Mouse (Mus musculus) ES-Bruce4 (cell line): ENCODE results near the gene Upf2. TPM values are rescaled to one million over a fixed set of nuclear protein-coding genes. Genes with fewer than 3 reads are reported as not detected.

Experiments used
- H3K27ac ChIP-seq: 2 replicates; pipeline ENCODE4 v1.5.1; 2012; ENCODE audit warnings: low read length, inconsistent platforms; ENCODE audit not compliant: insufficient read depth
- H3K27me3 ChIP-seq: 2 replicates; pipeline ENCODE4 v1.6.1; 2012; ENCODE audit warnings: mild to moderate bottlenecking, low read length, inconsistent platforms; ENCODE audit not compliant: control insufficient read depth, poor library complexity, insufficient read depth, severe bottlenecking
- H3K36me3 ChIP-seq: 2 replicates; pipeline ENCODE4 v1.6.1; 2012; ENCODE audit warnings: inconsistent platforms, mild to moderate bottlenecking, low read length, moderate library complexity; ENCODE audit not compliant: control insufficient read depth, poor library complexity, insufficient read depth, severe bottlenecking
- H3K4me1 ChIP-seq: one replicate; pipeline ENCODE4 v1.8.1; 2011; ENCODE audit warnings: low read length; ENCODE audit not compliant: control insufficient read depth, insufficient read depth
- H3K4me3 ChIP-seq: 2 replicates; pipeline ENCODE4 v1.5.1; 2011; ENCODE audit warnings: low read depth, mild to moderate bottlenecking, low read length
- H3K9ac ChIP-seq: 2 replicates; pipeline ENCODE4 v1.6.1; 2012; ENCODE audit warnings: low read depth, mild to moderate bottlenecking, inconsistent platforms; ENCODE audit not compliant: poor library complexity, severe bottlenecking
- H3K9me3 ChIP-seq: replicated peaks from 2 replicates; pipeline ENCODE4 v1.6.1; 2012; ENCODE audit warnings: mild to moderate bottlenecking, low read length, inconsistent platforms; ENCODE audit not compliant: control insufficient read depth, poor library complexity, insufficient read depth, severe bottlenecking
- CTCF ChIP-seq: IDR thresholded peaks from one replicate; pipeline ENCODE4 v1.8.1; 2011; ENCODE audit warnings: low read depth, low read length
- EP300 ChIP-seq: IDR thresholded peaks from 2 replicates; pipeline ENCODE4 v1.6.1; 2011; ENCODE audit warnings: low read depth, low read length; ENCODE audit not compliant: insufficient read depth
- POLR2A ChIP-seq: IDR thresholded peaks from one replicate; pipeline ENCODE4 v1.8.1; 2011; ENCODE audit warnings: low read length; ENCODE audit not compliant: insufficient read depth
- polyA plus RNA-seq: library from polyadenylated mRNA; stranded (reverse); fragments of >200 nt; gene quantifications from 2 replicates; pipeline ENCODE4 v1.2.4, GENCODE M21; 2011; ENCODE audit warnings: low read depth; ENCODE audit not compliant: missing spikeins, insufficient read depth, insufficient read length

Gene Upf2
- polyA plus RNA-seq, 1 experiment = 47.9 TPM

GRCm38 (mm10) chr2:5936550-5936949 lies 14.7 kb upstream of the Upf2 start:
- Histone ChIP-seq H3K36me3 (no peaks in the 10 kb centered on the region), H3K27me3 (no peaks in the 10 kb centered on the region), H3K4me3 (no peak overlapping the region), H3K9me3 (no peaks in the 10 kb centered on the region), H3K9ac (no peak overlapping the region), H3K4me1 (no peaks in the 10 kb centered on the region), H3K27ac (no peak overlapping the region)
- no peak for TF ChIP-seq CTCF
- TF ChIP-seq EP300 = no peak
- TF ChIP-seq POLR2A = no peak

- Histone ChIP-seq H3K4me3 (no peak overlapping the region), H3K27ac (no peak overlapping the region), H3K4me1 (no peaks in the 10 kb centered on the region), H3K36me3 (no peaks in the 10 kb centered on the region), H3K27me3 (no peaks in the 10 kb centered on the region), H3K9ac (no peak overlapping the region), H3K9me3 (no peaks in the 10 kb centered on the region)
- no peak for TF ChIP-seq POLR2A
- no peak for TF ChIP-seq CTCF
- TF ChIP-seq EP300 = no peak
Observed at GRCm38 (mm10) chr2:5939319-5939718, 11.9 kb upstream of the Upf2 start.

- Histone ChIP-seq H3K27ac (no peak overlapping the region), H3K4me1 (no peaks in the 10 kb centered on the region), H3K4me3 (no peak overlapping the region), H3K36me3 (no peaks in the 10 kb centered on the region), H3K27me3 (no peaks in the 10 kb centered on the region), H3K9me3 (no peaks in the 10 kb centered on the region), H3K9ac (no peak overlapping the region)
- no peak for TF ChIP-seq POLR2A
- no peak for TF ChIP-seq CTCF
- TF ChIP-seq EP300 = no peak
Observed at GRCm38 (mm10) chr2:5939911-5940310, 11.4 kb upstream of the Upf2 start.

GRCm38 (mm10) chr2:5940936-5941335 lies 10.3 kb upstream of the Upf2 start:
- Histone ChIP-seq H3K4me3 (no peak overlapping the region), H3K36me3 (no peaks in the 10 kb centered on the region), H3K9ac (no peak overlapping the region), H3K27ac (no peak overlapping the region), H3K27me3 (no peaks in the 10 kb centered on the region), H3K4me1 (no peaks in the 10 kb centered on the region), H3K9me3 (no peaks in the 10 kb centered on the region)
- TF ChIP-seq POLR2A (no peak), CTCF (no peak), EP300 (no peak)

- no peaks in the 10 kb centered on the region for H3K36me3 ChIP-seq
- H3K27me3 ChIP-seq = no peaks in the 10 kb centered on the region
- peaks cover 2% of the 10 kb centered on the region for H3K4me1 ChIP-seq
- TF ChIP-seq CTCF = no peak
- TF ChIP-seq POLR2A = no peak
- TF ChIP-seq EP300 = no peak
- no peak overlapping the region for H3K27ac ChIP-seq
- H3K4me3 ChIP-seq = peak overlapping the region; percentile 81
- peak overlapping the region; percentile 77 for H3K9ac ChIP-seq
- no peaks in the 10 kb centered on the region for H3K9me3 ChIP-seq
Observed at GRCm38 (mm10) chr2:5941861-5942415, 9.3 kb upstream of the Upf2 start.

- TF ChIP-seq CTCF (no peak), POLR2A (peak; percentile 61)
- peaks cover 2% of the 10 kb centered on the region for H3K4me1 ChIP-seq
- H3K4me3 ChIP-seq = peak within 1 kb of the TSS; percentile 81
- H3K27ac ChIP-seq = no peak within 1 kb of the TSS
- H3K9me3 ChIP-seq = no peaks in the 10 kb centered on the region
- no peaks in the 10 kb centered on the region for H3K27me3 ChIP-seq
- H3K36me3 ChIP-seq = no peaks in the 10 kb centered on the region
- H3K9ac ChIP-seq = peak within 1 kb of the TSS; percentile 77
Observed at GRCm38 (mm10) chr2:5942416-5943032, 8.7 kb upstream of the Upf2 start, which contains the start of gene Dhtkd1. Dhtkd1 (minus strand) TSS chr2:5942792.
